Mouse (Mus musculus) erythroblast, embryonic 14.5 days (primary cell): ENCODE measurements around the gene Ncf2. TPM values are rescaled to one million over a fixed set of nuclear protein-coding genes. Genes with fewer than 3 reads are reported as not detected.
"Not testable (repeated sequence)": the region's sequence is repeated elsewhere in the genome, so short reads cannot be mapped to it uniquely, and the experiment has no call there.

ENCODE experiments used
- H3K27me3 ChIP-seq: 2 replicates; pipeline ENCODE4 v1.6.1; 2012; ENCODE audit warnings: inconsistent platforms; ENCODE audit not compliant: control insufficient read depth
- H3K36me3 ChIP-seq: 2 replicates; pipeline ENCODE4 v1.6.1; 2012; ENCODE audit warnings: mild to moderate bottlenecking, inconsistent platforms; ENCODE audit not compliant: control insufficient read depth
- H3K4me1 ChIP-seq: 2 replicates; pipeline ENCODE4 v1.6.1; 2012; ENCODE audit warnings: inconsistent platforms; ENCODE audit not compliant: control insufficient read depth
- H3K4me3 ChIP-seq: replicated peaks from 2 replicates; pipeline ENCODE3; 2012; ENCODE audit warnings: moderate library complexity, mild to moderate bottlenecking, inconsistent platforms
- H3K9me3 ChIP-seq: 2 replicates; pipeline ENCODE4 v1.6.1; 2012; ENCODE audit warnings: low read length, inconsistent platforms, mixed read lengths; ENCODE audit not compliant: control insufficient read depth
- GATA1 ChIP-seq: IDR thresholded peaks from 2 replicates; pipeline ENCODE4 v1.6.1; 2012; ENCODE audit warnings: low read length, inconsistent platforms, mixed read lengths
- TAL1 ChIP-seq: IDR thresholded peaks from 3 replicates; pipeline ENCODE4 v1.6.1; 2012; ENCODE audit warnings: low read length, inconsistent platforms, mixed read lengths
- polyA plus RNA-seq: library from polyadenylated mRNA; stranded (reverse); fragments of >175 nt; gene quantifications from 2 replicates; pipeline ENCODE4 v1.2.3, GENCODE M21; 2012

The Ncf2 gene
- 0.03 and 0.05 TPM in 2 replicates for polyA plus RNA-seq

GRCm38 (mm10) chr1:152799897-152800296 is at the start of gene Ncf2:
Gene Ncf2, plus strand, starts transcription at chr1:152800194.
- Histone ChIP-seq H3K9me3 (no peaks in the 10 kb centered on the region), H3K4me3 (no peak within 1 kb of the TSS), H3K4me1 (0 out of 2 replicates have a peak, but pooled peaks cover 2% of the 10 kb centered on the region), H3K27me3 (no peaks in the 10 kb centered on the region), H3K36me3 (no peaks in the 10 kb centered on the region)
- TF ChIP-seq GATA1 = no peak
- TF ChIP-seq TAL1 = no peak

GRCm38 (mm10) chr1:152750312-152750965 is 49.6 kb upstream of the Ncf2 start, which contains the start of gene Apobec4:
Gene Apobec4, plus strand, starts transcription at chr1:152750551.
- no peaks in the 10 kb centered on the region for H3K36me3 ChIP-seq
- H3K9me3 ChIP-seq = no peaks in the 10 kb centered on the region
- no peak for TF ChIP-seq GATA1
- TF ChIP-seq TAL1 = no peak
- H3K27me3 ChIP-seq = no peaks in the 10 kb centered on the region
- no peaks in the 10 kb centered on the region for H3K4me1 ChIP-seq
- no peak within 1 kb of the TSS for H3K4me3 ChIP-seq

GRCm38 (mm10) chr1:152761791-152762190 is 38.2 kb upstream of the Ncf2 start:
- TF ChIP-seq GATA1 = no peak
- no peak for TF ChIP-seq TAL1
- peaks cover 40% of the 10 kb centered on the region for H3K27me3 ChIP-seq
- H3K9me3 ChIP-seq = no peaks in the 10 kb centered on the region
- H3K36me3 ChIP-seq = no peaks in the 10 kb centered on the region
- peaks cover 8% of the 10 kb centered on the region for H3K4me1 ChIP-seq
- no peak overlapping the region for H3K4me3 ChIP-seq

GRCm38 (mm10) chr1:152766032-152766772 is 33.8 kb upstream of the Ncf2 start, which contains the start of the genes Rgl1 and Arpc5:
Gene Rgl1, minus strand, starts transcription at chr1:152766351.
Gene Arpc5, plus strand, starts transcription at chr1:152766542.
- Histone ChIP-seq H3K4me1 (peaks cover 21% of the 10 kb centered on the region), H3K9me3 (no peaks in the 10 kb centered on the region), H3K36me3 (peaks cover 31% of the 10 kb centered on the region), H3K27me3 (peaks cover 38% of the 10 kb centered on the region), H3K4me3 (peak within 1 kb of the TSS; percentile 94)
- no peak for TF ChIP-seq GATA1
- no peak for TF ChIP-seq TAL1

- H3K36me3 ChIP-seq = peaks cover 39% of the 10 kb centered on the region
- H3K4me1 ChIP-seq = peaks cover 21% of the 10 kb centered on the region
- no peak for TF ChIP-seq TAL1
- no peak for TF ChIP-seq GATA1
- peak overlapping the region; percentile 94 for H3K4me3 ChIP-seq
- H3K27me3 ChIP-seq = peaks cover 38% of the 10 kb centered on the region
- H3K9me3 ChIP-seq = no peaks in the 10 kb centered on the region
These were observed 32.9 kb upstream of the Ncf2 start for GRCm38 (mm10) chr1:152766804-152767748.

- Histone ChIP-seq H3K36me3 (peaks cover 47% of the 10 kb centered on the region), H3K9me3 (no peaks in the 10 kb centered on the region), H3K4me3 (peak overlapping the region; percentile 94), H3K4me1 (peaks cover 21% of the 10 kb centered on the region), H3K27me3 (peaks cover 37% of the 10 kb centered on the region)
- no peak for TF ChIP-seq GATA1
- TF ChIP-seq TAL1 = no peak
These were observed 32.1 kb upstream of the Ncf2 start for GRCm38 (mm10) chr1:152767749-152768488.

DNA sequence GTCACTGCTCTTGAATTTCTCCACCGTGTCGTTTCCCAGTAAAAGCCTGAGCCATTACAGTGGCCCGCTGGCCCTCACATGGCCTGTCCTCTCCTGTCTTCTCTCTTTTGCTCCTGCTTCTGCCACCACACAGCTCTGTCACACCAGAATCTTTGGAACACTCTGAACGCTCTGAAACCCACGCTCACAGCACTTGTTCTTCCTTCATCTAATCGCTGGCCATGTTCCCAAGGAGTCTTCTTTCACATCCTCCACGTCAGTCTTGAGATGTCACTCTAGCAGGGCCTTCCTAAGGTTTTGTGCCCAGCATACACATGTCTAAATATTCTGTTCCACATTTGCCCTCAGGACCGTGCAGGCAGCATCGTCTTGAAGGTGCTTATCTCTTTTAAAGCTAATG is 29.0 kb upstream of the Ncf2 start:
- TF ChIP-seq GATA1 = no peak
- no peak for TF ChIP-seq TAL1
- Histone ChIP-seq H3K4me1 (peaks cover 15% of the 10 kb centered on the region), H3K36me3 (peaks cover 78% of the 10 kb centered on the region), H3K27me3 (peaks cover 7% of the 10 kb centered on the region), H3K4me3 (no peak overlapping the region), H3K9me3 (no peaks in the 10 kb centered on the region)

DNA sequence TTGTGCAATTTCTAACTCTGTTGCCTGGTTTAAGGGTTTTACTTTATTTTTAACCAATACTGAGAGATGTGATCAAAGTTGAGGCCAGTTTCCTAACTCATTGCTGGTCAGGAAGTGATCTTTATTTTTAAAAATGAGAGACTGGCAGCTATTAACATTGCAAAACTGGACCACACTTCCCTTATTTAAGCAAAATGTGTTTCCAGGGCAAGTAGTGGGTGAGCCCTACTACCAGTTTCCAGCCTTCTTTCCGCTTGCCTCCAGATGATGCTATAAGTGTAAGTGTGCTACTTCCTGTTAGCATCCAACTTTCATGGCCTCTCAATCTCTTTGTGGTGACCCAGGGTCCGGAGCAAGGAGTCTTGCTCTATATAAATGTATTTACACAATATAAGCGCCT is 25.4 kb upstream of the Ncf2 start:
- H3K36me3 ChIP-seq = peaks cover 73% of the 10 kb centered on the region
- not testable (repeated sequence) for H3K9me3 ChIP-seq, H3K4me3 ChIP-seq, H3K27me3 ChIP-seq, H3K4me1 ChIP-seq
